Mouse (Mus musculus): ENCODE results near the gene Herc2. TPM values are rescaled to one million over a fixed set of nuclear protein-coding genes. Genes with fewer than 3 reads are reported as not detected.

Gene Herc2
- polyA plus RNA-seq, 1 experiment = 55.4 TPM

GRCm38 (mm10) chr7:56071724-56072123, 21.7 kb downstream of the Herc2 start:
- DNase-seq = peak; percentile 21 to 60
- TF ChIP-seq POLR2A (IDR thresholded peaks at IDR 0.05; ENCODE audit: borderline replicate concordance, insufficient read depth, low read length) (no peak), CTCF (IDR thresholded peaks at IDR 0.05; ENCODE audit: borderline replicate concordance, insufficient read depth, low read depth, low read length) (no peak)
- Histone ChIP-seq H3K27ac (ENCODE audit: insufficient read depth, low read length) (no peak overlapping the region; the same call in 1 of the 2 replicates), H3K27me3 (ENCODE audit: control insufficient read depth, insufficient read depth, low read length) (no peaks in the 10 kb centered on the region), H3K4me1 (ENCODE audit: control insufficient read depth, insufficient read depth, low read length) (no peaks in the 10 kb centered on the region), H3K4me3 (replicated peaks; ENCODE audit: insufficient read depth, low read depth, low read length) (no peak overlapping the region)
- WGBS = 55% methylated on average over 4 of the region's 4 CpGs

GRCm38 (mm10) chr7:56083034-56083433, 33.0 kb downstream of the Herc2 start:
- H3K4me1 ChIP-seq (ENCODE audit: control insufficient read depth, insufficient read depth, low read length) = no peaks in the 10 kb centered on the region
- no peak overlapping the region for H3K27ac ChIP-seq (ENCODE audit: insufficient read depth, low read length)
- no peaks in the 10 kb centered on the region for H3K27me3 ChIP-seq (ENCODE audit: control insufficient read depth, insufficient read depth, low read length)
- no peak for DNase-seq
- 88% methylated on average over 2 of the region's 2 CpGs for WGBS
- H3K4me3 ChIP-seq (replicated peaks; ENCODE audit: insufficient read depth, low read depth, low read length) = no peak overlapping the region
- TF ChIP-seq CTCF (IDR thresholded peaks at IDR 0.05; ENCODE audit: borderline replicate concordance, insufficient read depth, low read depth, low read length) (no peak), POLR2A (IDR thresholded peaks at IDR 0.05; ENCODE audit: borderline replicate concordance, insufficient read depth, low read length) (no peak)

- no peak for DNase-seq
- no peak for TF ChIP-seq CTCF (IDR thresholded peaks at IDR 0.05; ENCODE audit: borderline replicate concordance, insufficient read depth, low read depth, low read length)
- TF ChIP-seq POLR2A (IDR thresholded peaks at IDR 0.05; ENCODE audit: borderline replicate concordance, insufficient read depth, low read length) = no peak
- Histone ChIP-seq H3K27ac (ENCODE audit: insufficient read depth, low read length) (no peak overlapping the region), H3K27me3 (ENCODE audit: control insufficient read depth, insufficient read depth, low read length) (no peaks in the 10 kb centered on the region), H3K4me3 (replicated peaks; ENCODE audit: insufficient read depth, low read depth, low read length) (no peak overlapping the region), H3K4me1 (ENCODE audit: control insufficient read depth, insufficient read depth, low read length) (no peaks in the 10 kb centered on the region)
- WGBS = 71% methylated on average over 3 of the region's 3 CpGs
Measured at GRCm38 (mm10) chr7:56089097-56089496, 39.1 kb downstream of the Herc2 start.

GRCm38 (mm10) chr7:56091445-56091844, 41.4 kb downstream of the Herc2 start:
- H3K4me1 ChIP-seq (ENCODE audit: control insufficient read depth, insufficient read depth, low read length) = no peaks in the 10 kb centered on the region
- no peak overlapping the region for H3K27ac ChIP-seq (ENCODE audit: insufficient read depth, low read length)
- no peak for DNase-seq
- WGBS = 97% methylated on average over 5 of the region's 5 CpGs
- TF ChIP-seq POLR2A (IDR thresholded peaks at IDR 0.05; ENCODE audit: borderline replicate concordance, insufficient read depth, low read length) (no peak), CTCF (IDR thresholded peaks at IDR 0.05; ENCODE audit: borderline replicate concordance, insufficient read depth, low read depth, low read length) (no peak)
- no peaks in the 10 kb centered on the region for H3K27me3 ChIP-seq (ENCODE audit: control insufficient read depth, insufficient read depth, low read length)
- no peak overlapping the region for H3K4me3 ChIP-seq (replicated peaks; ENCODE audit: insufficient read depth, low read depth, low read length)

GRCm38 (mm10) chr7:56102293-56102847, 52.4 kb downstream of the Herc2 start:
- peak in 1 of 2 experiments; percentile 18 for DNase-seq
- WGBS = 39% methylated on average over 5 of the region's 5 CpGs
- TF ChIP-seq POLR2A (IDR thresholded peaks at IDR 0.05; ENCODE audit: borderline replicate concordance, insufficient read depth, low read length) = no peak
- TF ChIP-seq CTCF (IDR thresholded peaks at IDR 0.05; ENCODE audit: borderline replicate concordance, insufficient read depth, low read depth, low read length) = no peak
- Histone ChIP-seq H3K27ac (ENCODE audit: insufficient read depth, low read length) (no peak overlapping the region), H3K4me3 (replicated peaks; ENCODE audit: insufficient read depth, low read depth, low read length) (no peak overlapping the region), H3K27me3 (ENCODE audit: control insufficient read depth, insufficient read depth, low read length) (no peaks in the 10 kb centered on the region), H3K4me1 (ENCODE audit: control insufficient read depth, insufficient read depth, low read length) (no peaks in the 10 kb centered on the region)

GRCm38 (mm10) chr7:56112999-56113398, 63.0 kb downstream of the Herc2 start:
- no peak overlapping the region for H3K27ac ChIP-seq (ENCODE audit: insufficient read depth, low read length)
- H3K27me3 ChIP-seq (ENCODE audit: control insufficient read depth, insufficient read depth, low read length) = no peaks in the 10 kb centered on the region
- no peak for TF ChIP-seq CTCF (IDR thresholded peaks at IDR 0.05; ENCODE audit: borderline replicate concordance, insufficient read depth, low read depth, low read length)
- TF ChIP-seq POLR2A (IDR thresholded peaks at IDR 0.05; ENCODE audit: borderline replicate concordance, insufficient read depth, low read length) = no peak
- H3K4me1 ChIP-seq (ENCODE audit: control insufficient read depth, insufficient read depth, low read length) = no peaks in the 10 kb centered on the region
- no peak for DNase-seq
- 89% methylated on average over 6 of the region's 6 CpGs for WGBS
- H3K4me3 ChIP-seq (replicated peaks; ENCODE audit: insufficient read depth, low read depth, low read length) = no peak overlapping the region

GRCm38 (mm10) chr7:56114148-56114547, 64.2 kb downstream of the Herc2 start:
- no peaks in the 10 kb centered on the region for H3K27me3 ChIP-seq (ENCODE audit: control insufficient read depth, insufficient read depth, low read length)
- H3K4me1 ChIP-seq (ENCODE audit: control insufficient read depth, insufficient read depth, low read length) = no peaks in the 10 kb centered on the region
- H3K27ac ChIP-seq (ENCODE audit: insufficient read depth, low read length) = no peak overlapping the region
- no peak overlapping the region for H3K4me3 ChIP-seq (replicated peaks; ENCODE audit: insufficient read depth, low read depth, low read length)
- WGBS = 27% methylated on average over 1 of the region's 1 CpGs
- TF ChIP-seq POLR2A (IDR thresholded peaks at IDR 0.05; ENCODE audit: borderline replicate concordance, insufficient read depth, low read length) = no peak
- no peak for TF ChIP-seq CTCF (IDR thresholded peaks at IDR 0.05; ENCODE audit: borderline replicate concordance, insufficient read depth, low read depth, low read length)
- no peak for DNase-seq

- no peak overlapping the region for H3K4me3 ChIP-seq (replicated peaks; ENCODE audit: insufficient read depth, low read depth, low read length)
- no peak for DNase-seq
- H3K27ac ChIP-seq (ENCODE audit: insufficient read depth, low read length) = no peak overlapping the region
- H3K4me1 ChIP-seq (ENCODE audit: control insufficient read depth, insufficient read depth, low read length) = no peaks in the 10 kb centered on the region
- H3K27me3 ChIP-seq (ENCODE audit: control insufficient read depth, insufficient read depth, low read length) = no peaks in the 10 kb centered on the region
- 85% methylated on average over 7 of the region's 7 CpGs for WGBS
- TF ChIP-seq CTCF (IDR thresholded peaks at IDR 0.05; ENCODE audit: borderline replicate concordance, insufficient read depth, low read depth, low read length) (no peak), POLR2A (IDR thresholded peaks at IDR 0.05; ENCODE audit: borderline replicate concordance, insufficient read depth, low read length) (no peak)
Measured at GRCm38 (mm10) chr7:56120968-56121367, 71.0 kb downstream of the Herc2 start.
